Comparison of ENCODE assay signal across 11 mouse cellular contexts in genomic region chr2:101705941-101706485, GRCm38 (mm10). TPM values are rescaled to one million over a fixed set of nuclear protein-coding genes. Genes with fewer than 3 reads are reported as not detected.
DNase-seq lines count a peak whose midpoint lies in the region; ATAC-seq lines count a peak whose summit lies in the region.
"Had no signal": no experiment of that assay in that cellular context is flagged by ENCODE, and none has a peak within 500 bp of the region (broad histone marks: within the 10 kb centered on the region; RNA-seq: fewer than 3 reads in every experiment).

No protein-coding gene starts in this region.

- no peak overlapping the region for H3K27ac ChIP-seq in kidney, embryonic 14.5 days (ENCODE audit: low read depth, low read length)
- no peak overlapping the region for H3K27ac ChIP-seq in midbrain, embryonic 13.5 days
- H3K27ac ChIP-seq in midbrain, embryonic 16.5 days (ENCODE audit: low read length), result no peak overlapping the region
- H3K27ac ChIP-seq: forebrain, embryonic 15.5 days; liver, embryonic 14.5 days had no signal

- H3K4me1 ChIP-seq in kidney, embryonic 14.5 days (ENCODE audit: control insufficient read depth, insufficient read depth, low read length), result no peaks in the 10 kb centered on the region
- H3K4me1 ChIP-seq in midbrain, embryonic 13.5 days (replicated peaks), result peaks cover 6% of the 10 kb centered on the region; the same call in 1 of the 2 replicates
- H3K4me1 ChIP-seq in midbrain, embryonic 16.5 days (ENCODE audit: control insufficient read depth, insufficient read depth, low read length), result no peaks in the 10 kb centered on the region
- H3K4me1 ChIP-seq: forebrain, embryonic 15.5 days had no signal

- no peak overlapping the region for H3K9ac ChIP-seq in kidney, embryonic 14.5 days (ENCODE audit: low read depth, low read length)
- H3K9ac ChIP-seq in midbrain, embryonic 13.5 days (replicated peaks), result no peak overlapping the region
- H3K9ac ChIP-seq in midbrain, embryonic 16.5 days (ENCODE audit: low read depth, low read length), result no peak overlapping the region
- H3K9ac ChIP-seq: forebrain, embryonic 15.5 days; liver, embryonic 14.5 days had no signal

- no peaks in the 10 kb centered on the region for H3K36me3 ChIP-seq in kidney, embryonic 14.5 days (ENCODE audit: control insufficient read depth, insufficient read depth, low read length)
- H3K36me3 ChIP-seq in midbrain, embryonic 13.5 days, result peaks cover 2% of the 10 kb centered on the region
- H3K36me3 ChIP-seq in midbrain, embryonic 16.5 days (ENCODE audit: control insufficient read depth, insufficient read depth, low read length), result no peaks in the 10 kb centered on the region

- DNase-seq in CD4-positive, CD25-positive, alpha-beta regulatory T cell, adult 2 months (ENCODE audit: low read depth, low spot score), result peak; percentile 18
- peak; percentile 22 for DNase-seq in kidney, adult 9 months
- DNase-seq in retina, postnatal 7 days (ENCODE audit: low read depth, low spot score), result peak; percentile 20
- DNase-seq in adrenal gland, adult 2 months, result no peak
- DNase-seq: cerebellum, postnatal 25 days had no signal

- 55% methylated on average over 5 of the region's 5 CpGs for WGBS in kidney, embryonic 14.5 days
- WGBS in midbrain, embryonic 13.5 days, result 41% methylated on average over 5 of the region's 5 CpGs
- 45% methylated on average over 5 of the region's 5 CpGs for WGBS in midbrain, embryonic 16.5 days

- no peak overlapping the region for H3K4me3 ChIP-seq in kidney, embryonic 14.5 days (ENCODE audit: low read length)
- H3K4me3 ChIP-seq in midbrain, embryonic 13.5 days (replicated peaks), result no peak overlapping the region
- H3K4me3 ChIP-seq in midbrain, embryonic 16.5 days (ENCODE audit: low read depth, low read length), result no peak overlapping the region
- H3K4me3 ChIP-seq: forebrain, embryonic 15.5 days had no signal

- ATAC-seq in CD4-positive, CD25-positive, alpha-beta regulatory T cell, adult 4 months, result no peak
- ATAC-seq in kidney, embryonic 14.5 days (ENCODE audit: low FRiP score, low TSS enrichment), result no peak
- ATAC-seq in midbrain, embryonic 13.5 days, result 0 out of 2 replicates have a peak, but pooled peaks have one; percentile 45
- ATAC-seq in midbrain, embryonic 16.5 days, result no peak
- ATAC-seq: forebrain, embryonic 15.5 days had no signal

- H3K4me2 ChIP-seq in kidney, embryonic 14.5 days (replicated peaks; ENCODE audit: low read depth, low read length), result no peak overlapping the region
- H3K4me2 ChIP-seq in midbrain, embryonic 13.5 days (replicated peaks), result no peak overlapping the region
- no peak overlapping the region for H3K4me2 ChIP-seq in midbrain, embryonic 16.5 days (ENCODE audit: low read length)
- H3K4me2 ChIP-seq: forebrain, embryonic 15.5 days had no signal

- no peaks in the 10 kb centered on the region for H3K9me3 ChIP-seq in kidney, embryonic 14.5 days (ENCODE audit: control insufficient read depth, low read length)
- H3K9me3 ChIP-seq in midbrain, embryonic 13.5 days, result no peaks in the 10 kb centered on the region
- no peaks in the 10 kb centered on the region for H3K9me3 ChIP-seq in midbrain, embryonic 16.5 days (replicated peaks; ENCODE audit: control insufficient read depth, low read length, poor library complexity, severe bottlenecking)
- H3K9me3 ChIP-seq: forebrain, embryonic 15.5 days had no signal

- no peaks in the 10 kb centered on the region for H3K27me3 ChIP-seq in kidney, embryonic 14.5 days (ENCODE audit: control insufficient read depth, insufficient read depth, low read length)
- H3K27me3 ChIP-seq in midbrain, embryonic 13.5 days, result no peaks in the 10 kb centered on the region
- H3K27me3 ChIP-seq in midbrain, embryonic 16.5 days (ENCODE audit: control insufficient read depth, insufficient read depth, low read depth, low read length), result no peaks in the 10 kb centered on the region
- H3K27me3 ChIP-seq: forebrain, embryonic 15.5 days had no signal

RNA-seq across cellular contexts. Expression of gene Traf6, which starts 27.8 kb away (rescaled TPM):
- polyA plus RNA-seq in CD4-positive, CD25-positive, alpha-beta regulatory T cell, adult 4 months (2017; shearing (Covaris generic)), result 10 to 100 TPM; 13.2 to 15.5 TPM
- 7.5 and 18.4 TPM in 2 replicates for polyA plus RNA-seq in kidney, embryonic 14.5 days (2014; fragmentation: Nextera tagmentation; extraction: Ambion mirVana)
- polyA plus RNA-seq in midbrain, embryonic 13.5 days (2015; fragmentation: Nextera tagmentation; extraction: Ambion mirVana), result 10.2 and 10.3 TPM in 2 replicates
- polyA plus RNA-seq in midbrain, embryonic 16.5 days (2015; fragmentation: Nextera tagmentation; extraction: Ambion mirVana), result 5.2 and 6.8 TPM in 2 replicates
- 10 to 100 TPM; 16.5 to 23.1 TPM for total RNA-seq in adrenal gland, adult 2 months (2021)
- 5.2 and 6.5 TPM in 2 replicates for polyA plus RNA-seq in adrenal gland, adult 2 months (2012; rRNA removed)

RNA-seq across cellular contexts. Expression of gene B230118H07Rik, which starts 56.7 kb away (rescaled TPM):
- 1 to 10 TPM in 1 of 2 experiments, under 1 TPM in 1; 0.82 to 3.5 TPM for polyA plus RNA-seq in CD4-positive, CD25-positive, alpha-beta regulatory T cell, adult 4 months (2017; shearing (Covaris generic))
- polyA plus RNA-seq in kidney, embryonic 14.5 days (2014; fragmentation: Nextera tagmentation; extraction: Ambion mirVana), result 60.6 and 83.0 TPM in 2 replicates
- polyA plus RNA-seq in midbrain, embryonic 13.5 days (2015; fragmentation: Nextera tagmentation; extraction: Ambion mirVana), result 51.5 and 52.4 TPM in 2 replicates
- 48.3 and 50.7 TPM in 2 replicates for polyA plus RNA-seq in midbrain, embryonic 16.5 days (2015; fragmentation: Nextera tagmentation; extraction: Ambion mirVana)
- total RNA-seq in adrenal gland, adult 2 months (2021), result 10 to 100 TPM; 18.8 to 34.2 TPM
- polyA plus RNA-seq in adrenal gland, adult 2 months (2012; rRNA removed), result 0.19 and 0.34 TPM in 2 replicates

RNA-seq across cellular contexts. Expression of gene Rag1, which starts 56.7 kb away (rescaled TPM):
- polyA plus RNA-seq in CD4-positive, CD25-positive, alpha-beta regulatory T cell, adult 4 months (2017; shearing (Covaris generic)), result not detected
- polyA plus RNA-seq in kidney, embryonic 14.5 days (2014; fragmentation: Nextera tagmentation; extraction: Ambion mirVana), result 0.03 TPM in 1 of 2 replicates, not detected in the other
- 0.05 and 0.14 TPM in 2 replicates for polyA plus RNA-seq in midbrain, embryonic 13.5 days (2015; fragmentation: Nextera tagmentation; extraction: Ambion mirVana)
- polyA plus RNA-seq in midbrain, embryonic 16.5 days (2015; fragmentation: Nextera tagmentation; extraction: Ambion mirVana), result 0.13 and 0.16 TPM in 2 replicates
- under 1 TPM in 1 of 2 experiments, not detected in 1; 0.06 TPM for total RNA-seq in adrenal gland, adult 2 months (2021)
- polyA plus RNA-seq in adrenal gland, adult 2 months (2012; rRNA removed), result not detected in 2 replicates

Comparison
In these comparisons a context has a peak if more than half of its experiments do, and no peak if none do; other contexts are left out.
1. RNA of gene B230118H07Rik, which starts 56.7 kb away (polyA plus RNA-seq): 60.6 to 83.0 TPM in kidney, embryonic 14.5 days, 51.5 to 52.4 TPM in midbrain, embryonic 13.5 days and 48.3 to 50.7 TPM in midbrain, embryonic 16.5 days; 0.82 to 3.5 TPM in CD4-positive, CD25-positive, alpha-beta regulatory T cell, adult 4 months and 0.19 to 0.34 TPM in adrenal gland, adult 2 months; every median in the first group is over 10 times any median in the second.